Mouse (Mus musculus) MEL (cell line): ENCODE results near the gene Dhx36.

Source experiments
- CTCF ChIP-seq, 3 experiments: IDR thresholded peaks in 2 of 3; conservative IDR thresholded peaks in 1 of 3; 2 replicates each; pipeline ENCODE4 v1.5.1; 2011 to 2012; ENCODE audit warnings: low read length in 3 of 3, low read depth in 2 of 3, mild to moderate bottlenecking in 2 of 3, improper control_type of control experiment in 1 of 3, inconsistent platforms in 1 of 3, mixed read lengths in 1 of 3, moderate library complexity in 1 of 3; ENCODE audit not compliant: control insufficient read depth in 1 of 3, insufficient read depth in 1 of 3, poor library complexity in 1 of 3, severe bottlenecking in 1 of 3
- ELF1 ChIP-seq: IDR thresholded peaks from 2 replicates; pipeline ENCODE4 v1.6.1; 2014; ENCODE audit warnings: low read depth, mild to moderate bottlenecking, inconsistent platforms, low read length, improper control_type of control experiment, moderate library complexity
- EP300 ChIP-seq, 2 experiments: IDR thresholded peaks; 2 replicates each; pipeline ENCODE4 v1.6.1; 2011; ENCODE audit warnings: improper control_type of control experiment in 2 of 2, low read length in 2 of 2, low read depth in 1 of 2, mild to moderate bottlenecking in 1 of 2
- GABPA ChIP-seq: IDR thresholded peaks from 2 replicates; pipeline ENCODE4 v1.6.1; 2012; ENCODE audit warnings: low read depth, mild to moderate bottlenecking, inconsistent platforms, low read length, improper control_type of control experiment, moderate library complexity
- GATA1 ChIP-seq: IDR thresholded peaks from 2 replicates; pipeline ENCODE4 v1.6.1; 2011; ENCODE audit warnings: low read depth, low read length, improper control_type of control experiment
- HCFC1 ChIP-seq: IDR thresholded peaks from 2 replicates; pipeline ENCODE4 v1.6.1; 2012; ENCODE audit warnings: low read depth, mild to moderate bottlenecking, inconsistent platforms, low read length, improper control_type of control experiment, moderate library complexity
- NRF1 ChIP-seq: IDR thresholded peaks from 2 replicates; pipeline ENCODE4 v1.6.1; 2014; ENCODE audit warnings: low read depth, mild to moderate bottlenecking, inconsistent platforms, low read length, improper control_type of control experiment, moderate library complexity; ENCODE audit not compliant: poor library complexity, insufficient read depth, severe bottlenecking
- POLR2A ChIP-seq, 2 experiments: IDR thresholded peaks; 2 replicates each; pipeline ENCODE4 v1.6.1; 2011 to 2012; ENCODE audit warnings: low read length in 2 of 2, mild to moderate bottlenecking in 2 of 2, control low read depth in 1 of 2, improper control_type of control experiment in 1 of 2, low read depth in 1 of 2, moderate library complexity in 1 of 2; ENCODE audit not compliant: control insufficient read depth in 1 of 2, insufficient read depth in 1 of 2, poor library complexity in 1 of 2
- TCF12 ChIP-seq: IDR thresholded peaks from 2 replicates; pipeline ENCODE4 v1.6.1; 2014; ENCODE audit warnings: low read depth, mild to moderate bottlenecking, inconsistent platforms, low read length, improper control_type of control experiment, moderate library complexity
- USF2 ChIP-seq, 2 experiments: IDR thresholded peaks; 2 replicates each; pipeline ENCODE4 v1.6.1; 2011 to 2012; ENCODE audit warnings: improper control_type of control experiment in 2 of 2, low read length in 2 of 2, borderline replicate concordance in 1 of 2, inconsistent platforms in 1 of 2, low read depth in 1 of 2, mild to moderate bottlenecking in 1 of 2; ENCODE audit not compliant: insufficient read depth in 1 of 2

- TF ChIP-seq POLR2A (IDR thresholded peaks at IDR 0.05; ENCODE audit: control insufficient read depth in 1 of 2, insufficient read depth in 1 of 2, low read depth in 1 of 2, low read length in 2 of 2, poor library complexity in 1 of 2) (no peak), CTCF (IDR thresholded peaks at IDR 0.05 in 2 of 3, conservative IDR thresholded peaks at IDR 0.05 in 1 of 3; ENCODE audit: control insufficient read depth in 1 of 3, insufficient read depth in 1 of 3, low read depth in 2 of 3, low read length in 3 of 3, poor library complexity in 1 of 3, severe bottlenecking in 1 of 3) (no peak), ELF1 (no peak), TCF12 (no peak), HCFC1 (no peak), EP300 (IDR thresholded peaks at IDR 0.05; ENCODE audit: low read depth in 1 of 2, low read length in 2 of 2) (no peak), NRF1 (no peak), GATA1 (no peak), GABPA (no peak), USF2 (IDR thresholded peaks at IDR 0.05; ENCODE audit: borderline replicate concordance in 1 of 2, insufficient read depth in 1 of 2, low read depth in 1 of 2, low read length in 2 of 2) (no peak)
Measured at GRCm38 (mm10) chr3:62470179-62470578, 36.6 kb downstream of the Dhx36 start.
